Mouse (Mus musculus) kidney, embryonic 16.5 days (tissue): ENCODE data around the gene Gtf2h4. TPM values are rescaled to one million over a fixed set of nuclear protein-coding genes. Genes with fewer than 3 reads are reported as not detected.

ENCODE experiments used
- ATAC-seq: fragments of 200-750 bp; cut with Nextera tagmentation; 2 replicates; pipeline ENCODE4 v1.8.0; 2017; ENCODE audit warnings: moderate TSS enrichment; ENCODE audit not compliant: low FRiP score, low TSS enrichment
- H3K27ac ChIP-seq: fragments of 300-500 bp; sonication (generic); 2 replicates; pipeline ENCODE4 v1.5.1; 2014; ENCODE audit warnings: low read length
- H3K27me3 ChIP-seq: fragments of 300-500 bp; sonication (generic); 2 replicates; pipeline ENCODE4 v1.6.1; 2014; ENCODE audit warnings: low read length, control low read depth, mixed read lengths; ENCODE audit not compliant: insufficient read depth
- H3K36me3 ChIP-seq: fragments of 300-500 bp; sonication (generic); 2 replicates; pipeline ENCODE4 v1.6.1; 2014; ENCODE audit warnings: low read length, control low read depth, mixed read lengths; ENCODE audit not compliant: insufficient read depth
- H3K4me1 ChIP-seq: fragments of 300-500 bp; sonication (generic); 2 replicates; pipeline ENCODE4 v1.6.1; 2014; ENCODE audit warnings: low read length, control low read depth, mixed read lengths; ENCODE audit not compliant: insufficient read depth
- H3K4me2 ChIP-seq: fragments of 300-500 bp; sonication (generic); replicated peaks from 2 replicates; pipeline ENCODE4 v1.6.1; 2014; ENCODE audit warnings: low read depth, low read length
- H3K4me3 ChIP-seq: fragments of 300-500 bp; sonication (generic); 2 replicates; pipeline ENCODE4 v1.5.1; 2014; ENCODE audit warnings: mild to moderate bottlenecking, low read length
- H3K9ac ChIP-seq: fragments of 300-500 bp; sonication (generic); replicated peaks from 2 replicates; pipeline ENCODE4 v1.6.1; 2014; ENCODE audit warnings: low read length
- H3K9me3 ChIP-seq: fragments of 300-500 bp; sonication (generic); 2 replicates; pipeline ENCODE4 v1.6.1; 2016; ENCODE audit warnings: low read length, control low read depth
- WGBS: fragments of 180-500 bp; shearing (Covaris S2); extraction: QIAGEN DNeasy Blood & Tissue Kit; methylation state at CpG from one replicate; pipeline ENCODE4 v1.1.7; 2014; 5-methylcytosine and 5-hydroxymethylcytosine counted together
- polyA plus RNA-seq: library from polyadenylated mRNA; unstranded; fragments of >200 nt; fragmentation: Nextera tagmentation; extraction: Ambion mirVana; gene quantifications from 2 replicates; pipeline ENCODE4 v1.2.1, GENCODE M21; 2015

Gene Gtf2h4
- 51.9 and 55.6 TPM in 2 replicates for polyA plus RNA-seq

DNA sequence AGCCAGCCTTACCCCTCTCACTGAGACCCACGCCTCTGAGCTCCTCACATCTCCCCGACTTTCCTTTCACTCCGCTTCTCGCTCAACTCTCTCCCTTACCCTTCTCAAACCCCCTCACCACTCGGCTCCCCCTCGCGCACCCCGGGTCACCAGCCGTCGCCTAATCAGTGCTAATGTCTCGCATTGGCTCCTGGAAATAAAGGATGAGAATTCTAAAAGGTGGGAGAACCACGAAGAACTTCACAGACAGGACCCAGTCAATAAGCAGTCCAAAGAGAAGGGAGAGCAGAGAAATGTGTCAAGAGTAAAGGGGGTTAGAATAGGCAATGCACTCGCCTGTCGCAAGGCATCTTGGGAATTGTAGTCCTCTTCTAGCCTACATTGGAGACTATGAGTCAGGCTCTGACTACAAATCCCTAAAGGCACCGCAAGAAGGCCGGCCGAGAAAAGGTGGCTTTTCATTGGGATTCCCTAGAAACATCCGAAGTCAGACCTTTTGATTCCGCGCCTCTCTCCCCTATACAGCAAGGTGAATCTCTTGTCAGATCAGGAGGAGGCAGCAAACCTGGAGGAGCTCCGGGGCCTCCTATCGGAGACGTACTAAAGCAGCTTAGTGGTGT, at the start of gene Gtf2h4:
Gene Gtf2h4, minus strand, starts transcription at position 324 of the 620 bp plus-strand sequence.
- peaks cover 8% of the 10 kb centered on the region for H3K4me1 ChIP-seq
- H3K27me3 ChIP-seq, result no peaks in the 10 kb centered on the region
- no peaks in the 10 kb centered on the region for H3K9me3 ChIP-seq
- ATAC-seq, result peak; percentile 98
- H3K4me3 ChIP-seq, result peak within 1 kb of the TSS; percentile 87
- H3K9ac ChIP-seq, result peak within 1 kb of the TSS; percentile 90
- H3K4me2 ChIP-seq, result peak within 1 kb of the TSS; percentile 68
- 0 out of 2 replicates have a peak, but pooled peaks cover 13% of the 10 kb centered on the region for H3K36me3 ChIP-seq
- no peak within 1 kb of the TSS for H3K27ac ChIP-seq
- under 1% methylated on average over 23 of the region's 23 CpGs for WGBS

DNA sequence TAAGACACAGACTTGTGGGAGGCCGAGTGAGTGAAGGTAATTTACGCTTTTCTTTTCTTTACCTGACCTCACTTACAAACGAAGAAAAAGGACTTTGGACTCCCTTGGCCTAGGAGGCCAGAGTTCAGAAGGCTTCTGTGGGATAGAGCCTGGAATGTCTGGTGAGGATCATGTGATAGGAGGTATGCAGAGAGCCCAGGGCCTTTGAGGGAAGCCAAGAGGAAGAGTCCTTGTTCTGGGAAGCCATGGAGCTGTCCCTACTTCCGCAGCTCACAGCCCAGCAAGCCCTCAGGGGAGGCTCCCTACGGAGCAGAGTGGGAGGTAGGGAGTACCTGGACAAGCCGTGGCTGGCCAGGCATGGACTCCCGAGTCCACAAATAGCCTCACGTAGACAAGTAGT, 48.1 kb upstream of the Gtf2h4 start:
- H3K4me3 ChIP-seq, result no peak overlapping the region
- no peaks in the 10 kb centered on the region for H3K9me3 ChIP-seq
- WGBS, result 31% methylated on average over 8 of the region's 8 CpGs
- ATAC-seq, result peak; percentile 36; the same call in 1 of the 2 replicates
- no peak overlapping the region for H3K4me2 ChIP-seq
- no peaks in the 10 kb centered on the region for H3K36me3 ChIP-seq
- H3K27me3 ChIP-seq, result peaks cover 2% of the 10 kb centered on the region; the same call in 1 of the 2 replicates
- H3K27ac ChIP-seq, result peak overlapping the region; percentile 58
- peaks cover 29% of the 10 kb centered on the region for H3K4me1 ChIP-seq
- H3K9ac ChIP-seq, result no peak overlapping the region

- Histone ChIP-seq H3K27me3 (no peaks in the 10 kb centered on the region), H3K9me3 (no peaks in the 10 kb centered on the region), H3K9ac (peak overlapping the region; percentile 42; the same call in 1 of the 2 replicates), H3K36me3 (no peaks in the 10 kb centered on the region), H3K4me2 (peak overlapping the region; percentile 32; the same call in 1 of the 2 replicates), H3K4me1 (peaks cover 23% of the 10 kb centered on the region), H3K27ac (peak overlapping the region; percentile 41; the same call in 1 of the 2 replicates), H3K4me3 (no peak overlapping the region)
- 10% methylated on average over 11 of the region's 11 CpGs for WGBS
- ATAC-seq, result peak; percentile 53
These were observed 46.8 kb upstream of the Gtf2h4 start for GRCm38 (mm10) chr17:35720340-35720727.

DNA sequence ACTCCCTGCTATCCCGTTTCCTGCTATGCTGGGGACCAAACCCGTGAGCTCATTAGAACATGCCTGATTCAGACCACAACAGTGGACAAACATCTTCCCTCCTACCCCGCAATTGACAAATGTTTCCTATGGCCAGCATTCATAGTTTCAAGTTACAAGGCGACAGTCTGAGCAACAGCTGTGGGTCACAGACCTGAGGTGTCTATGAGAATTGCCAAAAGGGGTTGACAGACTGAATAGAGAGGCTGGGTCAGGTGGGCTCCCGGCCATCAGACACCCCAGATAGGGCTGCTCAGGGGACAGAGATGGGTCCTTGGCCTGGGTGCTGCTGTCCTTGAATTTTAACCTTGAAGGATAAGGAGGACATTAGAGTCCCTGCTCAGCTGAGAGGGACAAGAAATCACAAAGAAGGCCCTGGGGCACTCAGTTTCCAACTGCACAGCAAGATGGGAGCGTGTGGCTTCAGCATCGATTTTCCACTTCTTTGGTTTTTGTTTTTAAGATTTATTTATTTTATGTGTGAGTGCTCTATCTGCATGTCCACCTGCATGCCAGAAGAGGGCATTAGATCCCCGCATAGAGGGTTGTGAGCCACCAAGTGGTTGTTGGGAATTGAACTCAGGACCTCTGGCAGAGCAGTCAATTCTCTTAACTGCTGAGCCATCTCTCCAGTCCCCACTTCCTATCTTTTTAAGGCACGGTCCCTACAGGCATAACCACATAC, 46.2 kb upstream of the Gtf2h4 start:
- 43% methylated on average over 9 of the region's 9 CpGs for WGBS
- Histone ChIP-seq H3K27me3 (no peaks in the 10 kb centered on the region), H3K36me3 (no peaks in the 10 kb centered on the region), H3K4me1 (peaks cover 22% of the 10 kb centered on the region), H3K9ac (no peak overlapping the region), H3K4me2 (no peak overlapping the region; the same call in 1 of the 2 replicates), H3K9me3 (no peaks in the 10 kb centered on the region), H3K27ac (peak overlapping the region; percentile 41; the same call in 1 of the 2 replicates), H3K4me3 (no peak overlapping the region)
- no peak for ATAC-seq

GRCm38 (mm10) chr17:35717080-35717479, 43.5 kb upstream of the Gtf2h4 start:
- H3K36me3 ChIP-seq, result no peaks in the 10 kb centered on the region
- H3K27me3 ChIP-seq, result no peaks in the 10 kb centered on the region
- no peak overlapping the region for H3K4me3 ChIP-seq
- H3K4me2 ChIP-seq, result no peak overlapping the region
- no peak overlapping the region for H3K9ac ChIP-seq
- no peak overlapping the region for H3K27ac ChIP-seq
- H3K4me1 ChIP-seq, result peaks cover 26% of the 10 kb centered on the region
- H3K9me3 ChIP-seq, result no peaks in the 10 kb centered on the region
- WGBS, result 83% methylated on average over 6 of the region's 6 CpGs
- ATAC-seq, result no peak

DNA sequence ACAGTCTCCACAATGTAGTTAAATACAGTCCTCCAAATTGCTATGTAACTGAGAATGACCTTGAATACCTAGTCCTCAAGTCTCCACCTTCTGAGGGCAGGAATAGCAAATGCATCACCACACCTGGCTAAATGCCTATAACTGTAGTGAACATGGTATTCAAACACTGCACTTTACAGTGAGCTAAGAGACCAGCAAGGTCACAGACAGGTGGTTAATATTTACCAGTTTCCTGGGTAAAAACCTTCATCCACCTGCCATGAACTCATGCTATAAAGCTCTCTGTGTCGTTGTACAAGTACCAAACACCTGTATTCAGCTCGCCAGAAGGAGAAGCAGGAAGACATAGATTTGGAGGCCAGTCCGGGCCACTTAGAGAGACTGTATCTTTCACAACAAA, 42.6 kb upstream of the Gtf2h4 start:
- H3K27me3 ChIP-seq, result no peaks in the 10 kb centered on the region
- peaks cover 26% of the 10 kb centered on the region for H3K4me1 ChIP-seq
- no peak overlapping the region for H3K4me3 ChIP-seq
- no peak overlapping the region for H3K4me2 ChIP-seq
- H3K9me3 ChIP-seq, result no peaks in the 10 kb centered on the region
- WGBS, result 78% methylated on average over 3 of the region's 3 CpGs
- 0 out of 2 replicates have a peak, but pooled peaks have one; percentile 8 for ATAC-seq
- H3K9ac ChIP-seq, result no peak overlapping the region
- H3K36me3 ChIP-seq, result no peaks in the 10 kb centered on the region
- 0 out of 2 replicates have a peak overlapping the region, but pooled peaks have one; percentile 57 for H3K27ac ChIP-seq

DNA sequence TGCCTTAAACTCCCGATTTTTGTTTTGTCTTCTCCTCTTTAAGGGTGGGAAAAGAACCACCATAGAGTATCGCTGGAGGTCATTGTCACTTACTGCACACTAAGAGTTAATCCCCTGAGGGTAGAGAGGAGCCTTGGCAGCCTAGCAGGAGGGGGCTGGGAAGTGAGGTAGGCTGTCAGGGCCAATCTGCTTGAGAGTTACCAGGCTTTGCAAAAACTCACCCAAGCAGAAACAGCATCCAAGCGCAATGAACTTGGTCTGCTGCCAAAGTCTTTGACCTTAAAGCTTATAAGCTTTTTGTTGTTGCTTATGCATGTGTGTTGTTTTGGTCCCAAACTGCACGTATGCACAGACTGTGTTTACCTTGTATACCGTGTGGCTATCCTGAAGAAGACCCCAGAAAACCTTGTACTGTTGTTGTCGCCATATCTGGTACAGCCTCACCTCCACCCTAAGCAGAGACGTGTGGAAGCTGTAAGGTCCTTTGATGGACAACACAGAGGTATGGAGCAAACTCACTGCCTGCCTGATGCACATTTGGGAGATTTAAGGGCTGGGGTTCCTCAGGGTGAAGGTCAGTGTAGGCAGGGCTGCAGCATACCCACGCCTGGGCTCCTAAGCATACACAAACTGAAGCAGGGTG, 37.3 kb upstream of the Gtf2h4 start:
- peak; percentile 82 for ATAC-seq
- H3K9ac ChIP-seq, result no peak overlapping the region
- 23% methylated on average over 8 of the region's 8 CpGs for WGBS

DNA sequence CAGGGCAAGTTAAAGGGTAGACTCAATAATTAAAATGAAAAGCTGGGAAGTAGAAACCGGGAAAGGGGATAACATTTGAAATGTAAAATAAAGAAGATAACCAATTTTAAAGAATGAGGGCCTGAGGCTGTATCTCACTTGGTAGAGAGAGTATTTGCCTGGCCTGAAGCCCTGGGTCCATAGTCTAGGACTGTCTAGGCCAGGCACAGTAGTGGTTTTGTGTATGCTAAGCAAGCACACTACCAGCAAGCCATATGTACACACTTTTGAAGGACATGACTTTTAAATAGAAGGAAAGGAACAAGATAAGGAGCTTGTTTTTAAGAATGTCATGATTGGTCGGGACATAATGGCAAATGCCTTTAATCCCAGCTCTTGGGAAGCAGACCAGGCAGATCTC, 35.1 kb upstream of the Gtf2h4 start:
- no peak for ATAC-seq
- 77% methylated on average over 2 of the region's 2 CpGs for WGBS

More for the DNA sequence above, 37.3 kb upstream of the Gtf2h4 start:
- Histone ChIP-seq H3K4me1 (peaks cover 25% of the 10 kb centered on the region), H3K36me3 (no peaks in the 10 kb centered on the region), H3K4me2 (no peak overlapping the region), H3K4me3 (no peak overlapping the region), H3K27ac (peak overlapping the region; percentile 61), H3K9me3 (no peaks in the 10 kb centered on the region), H3K27me3 (no peaks in the 10 kb centered on the region)

DNA sequence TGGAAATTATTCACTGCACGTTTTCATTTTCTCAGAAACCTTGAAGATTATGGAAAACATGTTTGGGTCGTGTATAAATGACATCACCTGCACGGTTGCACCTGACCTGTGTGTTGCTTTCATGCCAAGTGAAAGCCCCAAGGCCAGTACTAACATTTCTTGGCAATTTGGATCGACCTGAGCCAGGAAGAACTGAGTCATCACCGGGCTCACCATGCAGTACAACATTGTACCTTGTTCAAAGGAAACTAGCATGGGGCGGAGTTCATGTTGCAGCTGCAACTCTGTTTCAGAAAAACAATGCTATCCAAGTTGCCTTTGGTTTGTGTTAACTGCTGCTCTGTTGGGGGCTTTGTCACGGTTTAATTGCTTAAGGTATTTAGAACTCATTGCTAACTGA, 34.4 kb upstream of the Gtf2h4 start:
- H3K9me3 ChIP-seq, result no peaks in the 10 kb centered on the region
- no peak overlapping the region for H3K9ac ChIP-seq
- peaks cover 47% of the 10 kb centered on the region for H3K4me1 ChIP-seq
- no peak overlapping the region for H3K27ac ChIP-seq
- no peak for ATAC-seq
- H3K36me3 ChIP-seq, result no peaks in the 10 kb centered on the region
- H3K27me3 ChIP-seq, result no peaks in the 10 kb centered on the region
- no peak overlapping the region for H3K4me3 ChIP-seq
- H3K4me2 ChIP-seq, result no peak overlapping the region
- WGBS, result 65% methylated on average over 7 of the region's 7 CpGs

More for the DNA sequence above, 35.1 kb upstream of the Gtf2h4 start:
- H3K4me1 ChIP-seq, result peaks cover 44% of the 10 kb centered on the region
- no peak overlapping the region for H3K27ac ChIP-seq
- no peaks in the 10 kb centered on the region for H3K27me3 ChIP-seq
- no peak overlapping the region for H3K4me3 ChIP-seq
- H3K4me2 ChIP-seq, result no peak overlapping the region
- 0 out of 2 replicates have a peak overlapping the region, but pooled peaks have one; percentile 4 for H3K9ac ChIP-seq
- H3K9me3 ChIP-seq, result no peaks in the 10 kb centered on the region
- no peaks in the 10 kb centered on the region for H3K36me3 ChIP-seq
